ENCODE assay signal across 8 mouse cellular contexts in the genomic region with DNA sequence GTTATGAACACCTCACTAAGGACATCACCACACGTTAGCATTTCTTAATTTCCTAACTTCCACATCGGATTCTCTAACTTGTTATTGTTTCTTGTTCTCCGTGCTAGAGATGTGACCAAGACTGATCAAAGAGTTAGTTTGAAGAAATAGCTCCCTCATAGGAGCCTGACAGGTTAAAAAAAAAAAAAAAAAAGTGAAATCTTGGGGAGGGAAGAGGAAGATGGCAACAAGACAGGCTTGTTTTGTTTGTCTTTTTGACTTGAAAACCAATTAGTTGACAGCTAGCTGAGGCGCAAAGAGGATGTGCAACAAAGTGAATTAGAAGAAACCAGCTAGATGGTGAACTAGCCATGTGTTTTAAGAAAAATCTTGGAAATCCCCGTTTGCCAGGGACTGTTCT. TPM values are rescaled to one million over a fixed set of nuclear protein-coding genes. Genes with fewer than 3 reads are reported as not detected.
DNase-seq lines count a peak whose midpoint lies in the region; ATAC-seq and TF ChIP-seq lines count a peak whose summit lies in the region.

No protein-coding gene starts in this region.

- no peak for DNase-seq in heart, postnatal 36 days
- no peak for DNase-seq in ES-E14 (ENCODE audit: low read depth, low spot score)
- DNase-seq in adrenal gland, postnatal 14 days = no peak
- DNase-seq in cerebellum, adult 9-10 months = no peak
- no peak for DNase-seq in gastrocnemius, adult 8-10 months (ENCODE audit: low spot score in 2 of 2)

- H3K9me3 ChIP-seq in heart, embryonic 12.5 days (replicated peaks) = no peaks in the 10 kb centered on the region
- no peaks in the 10 kb centered on the region for H3K9me3 ChIP-seq in ES-E14 (ENCODE audit: control insufficient read depth, insufficient read depth, low read depth, low read length)
- no peaks in the 10 kb centered on the region for H3K9me3 ChIP-seq in forebrain, embryonic 16.5 days (ENCODE audit: control insufficient read depth, low read length)

- no peaks in the 10 kb centered on the region for H3K4me1 ChIP-seq in heart, embryonic 12.5 days (replicated peaks)
- H3K4me1 ChIP-seq in ES-E14 (ENCODE audit: control insufficient read depth in 2 of 2, insufficient read depth in 2 of 2, low read length in 2 of 2, poor library complexity in 1 of 2) = no peaks in the 10 kb centered on the region
- H3K4me1 ChIP-seq in forebrain, embryonic 16.5 days (replicated peaks; ENCODE audit: control insufficient read depth, insufficient read depth, low read length) = peaks cover 6% of the 10 kb centered on the region; the same call in 1 of the 2 replicates

- no peaks in the 10 kb centered on the region for H3K79me2 ChIP-seq in macrophage (ENCODE audit: inconsistent target)

- H3K36me3 ChIP-seq in heart, embryonic 12.5 days = peaks cover 11% of the 10 kb centered on the region
- H3K36me3 ChIP-seq in ES-E14 (ENCODE audit: control insufficient read depth, insufficient read depth, low read length, poor library complexity, severe bottlenecking) (no peaks in the 10 kb centered on the region), macrophage (ENCODE audit: inconsistent target) (no peaks in the 10 kb centered on the region)
- no peaks in the 10 kb centered on the region for H3K36me3 ChIP-seq in forebrain, embryonic 16.5 days (ENCODE audit: control insufficient read depth, insufficient read depth)

- intact Hi-C loops in heart, postnatal 36 days (cut with DNase I) = loop anchor here (1.0 to 10.0 kb wide), 2 partner anchors 47 to 209 kb away; no protein-coding TSS in a partner anchor

- H3K4me3 ChIP-seq in heart, embryonic 12.5 days = peak overlapping the region; percentile 66
- H3K4me3 ChIP-seq in ES-E14 (ENCODE audit: insufficient read depth in 1 of 2, low read depth in 1 of 2, low read length in 2 of 2, poor library complexity in 1 of 2, severe bottlenecking in 1 of 2) = peak overlapping the region; percentile 65 to 93; a peak in 3 of 4 replicates
- H3K4me3 ChIP-seq in forebrain, embryonic 16.5 days (replicated peaks; ENCODE audit: low read length) = peak overlapping the region; percentile 53
- H3K4me3 ChIP-seq in macrophage (ENCODE audit: inconsistent target) = peak overlapping the region; percentile 52

- no peak for ATAC-seq in heart, embryonic 12.5 days (ENCODE audit: insufficient number of reproducible peaks, low FRiP score)
- no peak for ATAC-seq in forebrain, embryonic 16.5 days

- 40% methylated on average over 5 of the region's 5 CpGs for WGBS in heart, embryonic 12.5 days
- 23% methylated on average over 5 of the region's 5 CpGs for WGBS in forebrain, embryonic 16.5 days
- WGBS in macrophage (ENCODE audit: missing documents) = 12% methylated on average over 5 of the region's 5 CpGs

- 0 out of 2 replicates have a peak overlapping the region, but pooled peaks have one; percentile 79 for H3K9ac ChIP-seq in heart, embryonic 12.5 days
- no peak overlapping the region; the same call in 1 of the 2 replicates for H3K9ac ChIP-seq in ES-E14 (ENCODE audit: insufficient read depth, low read depth, low read length, poor library complexity, severe bottlenecking)
- peak overlapping the region; percentile 71; the same call in 1 of the 2 replicates for H3K9ac ChIP-seq in forebrain, embryonic 16.5 days (replicated peaks; ENCODE audit: low read depth, low read length)

- no peaks in the 10 kb centered on the region for H3K27me3 ChIP-seq in heart, embryonic 12.5 days (replicated peaks)
- H3K27me3 ChIP-seq in forebrain, embryonic 16.5 days (replicated peaks; ENCODE audit: control insufficient read depth, insufficient read depth, low read length) = no peaks in the 10 kb centered on the region

- H3K27ac ChIP-seq in heart, embryonic 12.5 days (ENCODE audit: poor library complexity, severe bottlenecking) = no peak overlapping the region
- no peak overlapping the region for H3K27ac ChIP-seq in ES-E14 (ENCODE audit: insufficient read depth, low read depth, low read length, poor library complexity, severe bottlenecking)
- no peak overlapping the region for H3K27ac ChIP-seq in forebrain, embryonic 16.5 days (ENCODE audit: low read length)
- H3K27ac ChIP-seq in macrophage = no peak overlapping the region

- peak overlapping the region; percentile 71 for H3K4me2 ChIP-seq in heart, embryonic 12.5 days
- H3K4me2 ChIP-seq in forebrain, embryonic 16.5 days (ENCODE audit: low read length) = peak overlapping the region; percentile 67

- in situ Hi-C loops in ES-E14 (cut with MboI; ENCODE audit: low sequenced_read_pairs in 2 of 2, unreplicated experiment in 2 of 2) = no loop called here

TF ChIP-seq in ES-E14, 5 proteins besides CTCF, POLR2A, EP300 and RAD21:
- TF ChIP-seq MAFK (IDR thresholded peaks at IDR 0.05; ENCODE audit: insufficient read depth, low read depth, low read length) (no peak), ZNF384 (IDR thresholded peaks at IDR 0.05; ENCODE audit: low read depth, low read length) (no peak), HCFC1 (IDR thresholded peaks at IDR 0.05; ENCODE audit: borderline replicate concordance, insufficient read depth, low read length) (no peak), CHD2 (IDR thresholded peaks at IDR 0.05; ENCODE audit: low read depth, low read length) (no peak), ZC3H11A (IDR thresholded peaks at IDR 0.05; ENCODE audit: borderline replicate concordance, low read depth, low read length) (no peak)

RNA-seq across cellular contexts. Expression of a gene that starts 0.9 kb away (rescaled TPM):
- polyA plus RNA-seq in heart, embryonic 12.5 days (2016; fragmentation: Nextera tagmentation; extraction: Ambion mirVana) = 27.2 and 28.5 TPM in 2 replicates
- total RNA-seq in heart, postnatal 36 days (2021) = 10 to 100 TPM; 36.1 to 39.7 TPM
- total RNA-seq in ES-E14 (2012; rRNA removed) = 5.1 and 6.0 TPM in 2 replicates
- polyA plus RNA-seq in forebrain, embryonic 16.5 days (2015; fragmentation: Nextera tagmentation; extraction: Ambion mirVana) = 22.4 and 26.0 TPM in 2 replicates
- total RNA-seq in macrophage (2018; cell fraction: chromatin; rRNA removed) = 10 to 100 TPM in 6 of 26 experiments, 1 to 10 TPM in 19, under 1 TPM in 1; 0.80 to 14.0 (median 7.3) TPM
- total RNA-seq in macrophage (2018; cell fraction: cytosol; rRNA removed) = 10 to 100 TPM in 23 of 26 experiments, 1 to 10 TPM in 3; 9.1 to 17.2 (median 12.8) TPM
- total RNA-seq in macrophage (2018; cell fraction: nucleus; rRNA removed) = 10 to 100 TPM in 4 of 26 experiments, 1 to 10 TPM in 22; 2.3 to 14.3 (median 6.5) TPM
- polyA plus RNA-seq in macrophage (2018) = 15.5 to 19.7 TPM (median 16.2 TPM) in 3 replicates
- total RNA-seq in adrenal gland, postnatal 14 days (2021) = 52.3 and 71.0 TPM in 2 replicates
- total RNA-seq in gastrocnemius, adult 8-10 months (2022) = 10 to 100 TPM; 33.3 to 38.7 (median 35.1) TPM

RNA-seq across cellular contexts. Expression of a gene that starts 48.3 kb away (rescaled TPM):
- polyA plus RNA-seq in heart, embryonic 12.5 days (2016; fragmentation: Nextera tagmentation; extraction: Ambion mirVana) = 36.4 and 36.9 TPM in 2 replicates
- total RNA-seq in heart, postnatal 36 days (2021) = 10 to 100 TPM; 58.6 to 59.4 TPM
- 19.1 and 25.8 TPM in 2 replicates for total RNA-seq in ES-E14 (2012; rRNA removed)
- polyA plus RNA-seq in forebrain, embryonic 16.5 days (2015; fragmentation: Nextera tagmentation; extraction: Ambion mirVana) = 107 and 108 TPM in 2 replicates
- total RNA-seq in macrophage (2018; cell fraction: chromatin; rRNA removed) = 10 to 100 TPM; 18.0 to 65.9 (median 31.2) TPM
- total RNA-seq in macrophage (2018; cell fraction: cytosol; rRNA removed) = 10 to 100 TPM; 21.9 to 43.9 (median 32.2) TPM
- total RNA-seq in macrophage (2018; cell fraction: nucleus; rRNA removed) = 10 to 100 TPM; 21.7 to 70.6 (median 36.2) TPM
- 27.1 to 33.7 TPM (median 31.0 TPM) in 3 replicates for polyA plus RNA-seq in macrophage (2018)
- total RNA-seq in adrenal gland, postnatal 14 days (2021) = 46.9 and 49.9 TPM in 2 replicates
- total RNA-seq in gastrocnemius, adult 8-10 months (2022) = 10 to 100 TPM; 47.5 to 60.5 (median 59.5) TPM
